Mouse (Mus musculus): ENCODE results near the gene Trpm2.
A peak's percentile ranks its signal among the peaks of the same experiment; 100 is the strongest.
"Not testable (repeated sequence)": the region's sequence is repeated elsewhere in the genome, so short reads cannot be mapped to it uniquely, and the experiment has no call there.

The Trpm2 gene

DNA sequence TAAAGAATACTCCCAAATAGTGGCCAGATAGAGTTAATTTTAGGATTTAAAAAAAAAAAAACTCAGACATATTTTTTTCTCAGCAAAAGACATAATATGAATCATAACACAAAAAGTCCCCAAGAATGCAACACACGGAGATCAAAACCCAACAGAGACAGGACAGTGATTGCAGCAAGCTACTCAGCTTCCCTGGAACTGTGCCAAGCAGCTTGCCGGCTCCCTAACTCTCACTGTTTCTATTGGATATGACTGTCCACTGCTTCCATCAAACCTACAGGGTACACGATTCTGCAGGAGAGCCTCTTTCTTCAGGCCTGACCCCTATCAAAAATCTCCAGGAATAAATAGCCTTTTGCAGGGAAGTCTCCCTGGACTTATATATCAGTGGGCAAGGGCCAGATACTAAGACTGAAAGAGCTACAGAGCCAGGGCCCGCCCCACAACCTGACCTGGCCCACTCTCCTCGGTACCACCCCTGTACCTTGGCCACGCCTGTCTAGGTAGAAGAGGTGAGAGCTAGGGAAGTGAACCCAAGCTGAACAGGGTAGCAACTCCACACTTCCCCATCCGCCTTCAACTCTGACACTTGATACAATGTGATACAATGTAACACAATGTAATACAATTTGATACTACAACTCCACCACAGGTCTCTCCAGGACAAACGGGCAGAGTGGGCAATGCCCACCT, 6.2 kb upstream of the Trpm2 start:
- peak; percentile 49 to 61 for DNase-seq

DNA sequence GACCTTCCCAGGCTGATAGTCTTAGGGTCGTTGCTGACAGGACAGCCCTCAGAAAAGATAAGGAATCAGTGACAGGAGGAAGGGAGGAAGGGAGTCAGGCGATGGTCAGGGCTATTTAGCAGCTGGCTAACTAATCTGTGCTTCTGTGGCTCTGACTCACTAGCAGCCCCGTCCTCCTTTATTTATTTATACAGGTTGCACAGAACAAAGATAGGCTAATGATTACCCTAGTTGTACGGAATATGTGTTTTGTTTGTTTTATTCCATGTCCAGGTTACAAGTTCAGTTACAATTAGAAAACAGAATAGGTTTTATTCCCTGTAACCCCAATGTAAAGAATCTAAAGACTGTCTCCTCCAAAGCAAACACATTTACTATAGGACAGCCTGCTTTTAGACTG, 5.3 kb upstream of the Trpm2 start:
- DNase-seq: no peak

- peak in 1 of 2 experiments; percentile 51 for DNase-seq
Observed at GRCm38 (mm10) chr10:77974811-77975210, 4.4 kb upstream of the Trpm2 start.

DNA sequence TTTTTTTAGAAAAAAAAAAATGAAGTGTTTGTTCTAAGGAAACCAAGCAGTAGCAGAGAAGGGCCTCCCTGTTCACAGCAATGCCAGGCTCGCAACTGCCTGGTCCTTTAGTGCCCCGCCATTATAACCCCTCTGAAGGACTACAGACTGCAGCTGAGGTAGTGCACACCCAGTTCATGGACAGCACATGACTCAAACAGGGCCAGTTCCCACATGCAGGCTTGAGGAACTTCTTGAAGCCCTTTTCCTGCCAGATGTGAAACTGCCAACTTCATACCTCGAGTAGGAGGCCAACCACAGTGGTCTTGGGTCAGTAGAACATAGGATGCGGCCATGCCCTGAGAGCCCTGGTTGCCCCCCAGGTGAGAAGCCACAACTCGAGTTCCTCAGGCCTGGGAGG, 4.0 kb upstream of the Trpm2 start:
- DNase-seq: no peak

DNA sequence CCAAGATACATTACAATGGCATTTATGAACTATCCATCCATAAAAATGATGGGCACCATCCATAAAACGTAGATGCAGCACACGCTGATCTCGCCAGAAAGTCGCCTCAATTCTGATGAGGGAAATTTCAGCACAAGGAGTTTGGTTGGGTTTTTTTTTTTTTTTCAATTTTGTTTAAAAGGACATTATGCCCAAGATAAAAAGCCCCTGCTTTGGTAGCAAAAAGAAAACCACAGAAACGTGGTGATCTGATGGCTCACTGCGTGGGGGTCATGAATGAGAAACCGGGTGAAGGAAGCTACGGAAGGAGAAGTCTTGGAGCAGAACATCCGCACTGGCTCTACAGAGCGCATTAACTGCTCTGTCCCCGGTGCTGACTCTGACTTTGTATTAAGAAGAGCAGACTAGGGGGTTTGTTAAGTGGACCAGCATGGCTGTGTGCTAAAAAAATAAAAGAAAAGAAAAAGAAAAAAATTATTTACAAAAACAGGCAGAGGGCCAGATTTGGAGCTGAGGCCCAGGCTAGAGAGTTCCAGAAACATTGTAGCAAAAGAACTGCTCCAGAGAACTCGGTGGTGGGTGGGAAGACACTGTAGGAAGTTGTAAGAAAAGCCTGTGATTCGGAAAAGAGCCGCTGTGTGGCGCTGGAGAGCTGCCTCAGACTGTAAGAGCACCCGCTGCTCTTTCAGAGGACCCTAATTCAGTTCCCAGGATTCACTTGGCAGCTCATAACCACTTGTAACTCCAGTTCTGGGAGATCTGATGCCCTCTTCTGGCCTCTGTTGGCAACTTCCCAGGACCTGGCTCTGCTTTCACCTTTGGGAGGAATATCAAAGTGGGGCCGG, 1.6 kb upstream of the Trpm2 start:
- peak in 1 of 2 experiments; percentile 41 for DNase-seq

GRCm38 (mm10) chr10:77971191-77971590, 828 bp upstream of the Trpm2 start:
- no peak for DNase-seq

DNA sequence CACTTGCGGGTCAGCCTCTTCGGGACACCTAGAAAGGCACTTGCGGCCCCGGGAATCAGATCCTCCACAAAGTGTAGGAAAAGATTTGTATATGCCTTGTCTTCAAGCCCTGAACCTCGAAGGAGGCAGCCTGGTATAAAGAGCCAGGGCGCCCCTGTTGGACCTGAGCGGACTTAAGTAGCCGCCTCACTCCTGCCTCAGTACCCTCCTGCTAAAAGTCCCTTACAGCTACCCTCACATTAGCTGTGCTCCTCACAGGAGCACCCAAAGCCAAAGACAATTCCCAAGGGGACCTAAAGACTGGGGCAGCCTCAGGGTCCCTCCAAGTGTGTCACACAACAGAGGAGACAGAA, 414 bp downstream of the Trpm2 start:
- no peak for DNase-seq

DNA sequence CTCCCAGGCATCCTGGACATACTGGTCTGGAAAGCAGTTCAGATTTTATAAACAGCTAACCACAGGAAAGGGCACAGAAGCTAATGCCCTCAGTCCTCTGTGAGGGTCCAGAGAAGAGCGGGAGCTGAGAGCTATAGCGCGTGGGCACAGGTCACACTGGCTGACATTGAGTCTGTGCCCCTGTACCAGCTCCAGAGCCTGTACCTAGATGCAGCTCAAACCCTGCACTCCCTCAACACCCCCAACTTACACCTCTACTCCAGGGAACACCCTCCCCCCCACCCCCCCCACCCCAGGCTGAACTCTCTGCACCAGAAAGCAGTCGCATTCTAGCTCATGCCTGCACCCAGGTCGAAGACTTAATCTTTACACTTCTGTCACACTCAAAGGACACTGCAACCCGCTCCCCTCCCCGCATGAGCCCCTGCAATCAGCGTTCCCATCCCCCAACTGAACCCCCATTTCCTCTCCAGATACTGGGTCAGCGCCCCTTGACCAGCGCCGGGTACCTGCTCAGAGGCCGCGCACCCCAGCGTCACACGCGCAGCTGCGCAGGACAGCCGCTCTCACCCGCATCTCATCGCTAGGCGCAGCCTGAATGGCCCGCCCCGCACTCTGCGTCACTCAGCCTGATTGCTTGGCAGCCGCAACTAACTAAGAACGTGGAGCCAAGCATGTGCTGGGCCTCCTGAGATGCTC, 940 bp downstream of the Trpm2 start:
- peak; percentile 79 to 80 for DNase-seq

DNA sequence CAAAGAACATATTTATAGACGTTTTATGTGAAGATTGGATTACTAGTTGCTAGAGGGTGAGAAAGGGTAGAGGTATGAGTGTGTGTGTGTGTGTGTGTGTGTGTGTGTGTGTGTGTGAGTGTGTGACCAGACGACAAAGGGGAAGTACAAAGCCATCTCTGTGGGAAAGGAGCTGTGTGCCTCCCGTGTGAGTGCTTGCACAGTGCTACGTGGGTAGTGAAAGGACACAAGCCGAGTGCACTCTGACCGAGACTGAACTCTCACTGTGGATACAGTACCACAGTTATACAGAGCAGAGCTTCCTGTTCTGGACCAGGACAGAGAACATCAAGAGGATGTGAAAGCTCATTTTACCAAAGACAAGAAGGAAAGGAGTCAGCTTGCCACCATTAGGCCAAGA, 6.4 kb downstream of the Trpm2 start:
- no peak for DNase-seq

DNA sequence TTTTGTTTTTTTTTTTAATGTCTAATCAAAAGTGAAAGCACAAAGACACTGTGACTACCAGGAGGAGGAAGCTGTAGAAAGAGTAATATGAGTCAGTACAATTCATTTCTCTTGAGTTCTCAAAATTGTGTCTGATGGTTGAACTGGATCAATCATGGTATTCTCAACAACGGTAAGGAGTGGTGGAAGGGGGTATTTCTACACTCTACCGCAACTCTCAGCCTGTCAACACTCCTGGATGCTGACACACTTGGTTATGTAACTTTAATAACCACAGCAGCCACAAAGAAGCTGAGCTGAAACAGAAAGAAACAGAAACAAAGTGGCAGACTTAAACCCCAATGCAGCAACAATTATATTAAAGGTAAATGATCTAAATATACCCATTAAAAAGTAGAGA, 7.6 kb downstream of the Trpm2 start:
- DNase-seq: no peak

GRCm38 (mm10) chr10:77950468-77950867, 19.9 kb downstream of the Trpm2 start:
- DNase-seq: not testable (repeated sequence)

GRCm38 (mm10) chr10:77939685-77940084, 30.7 kb downstream of the Trpm2 start:
- DNase-seq: no peak

- DNase-seq: no peak
Observed at GRCm38 (mm10) chr10:77927375-77927774, 43.0 kb downstream of the Trpm2 start.

DNA sequence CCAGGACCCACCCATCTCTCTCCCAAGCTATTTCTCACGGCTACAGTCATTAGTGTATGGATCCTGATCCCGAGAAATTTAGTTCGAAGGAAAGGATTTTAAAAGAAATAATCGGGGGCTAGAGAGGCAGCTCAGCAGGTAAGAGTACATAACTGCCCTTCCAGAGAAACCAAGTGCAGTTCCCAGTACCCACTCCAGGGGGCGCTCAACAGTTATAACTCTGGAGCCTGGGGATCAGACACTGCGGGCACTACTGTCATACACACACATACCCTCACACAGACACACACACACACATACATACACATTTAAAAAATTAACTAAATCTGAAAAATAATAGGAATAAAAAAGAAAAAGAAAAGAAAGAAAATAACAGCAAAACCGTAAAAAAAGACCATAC, 44.2 kb downstream of the Trpm2 start:
- peak; percentile 62 to 77 for DNase-seq

- no peak for DNase-seq
Observed at GRCm38 (mm10) chr10:77922681-77923080, 47.7 kb downstream of the Trpm2 start.

DNA sequence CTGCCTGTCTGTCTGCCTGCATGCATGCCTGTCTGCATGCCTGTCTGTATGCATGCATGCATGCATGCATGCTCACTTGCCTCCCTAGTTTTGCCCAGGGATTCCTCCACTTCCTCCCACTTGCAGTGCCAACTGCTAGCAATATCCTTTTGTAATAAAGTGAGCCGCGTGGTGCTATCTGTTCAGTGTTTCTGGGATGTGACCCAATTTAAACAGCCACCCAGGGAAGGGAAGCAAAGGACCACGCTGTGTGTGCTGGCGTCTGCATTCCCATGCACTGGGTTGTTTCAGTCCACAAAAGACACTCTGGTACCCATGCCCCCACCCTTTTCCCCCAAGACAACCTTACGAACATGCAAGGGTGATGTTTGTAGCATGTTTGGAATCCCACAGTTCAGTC, 49.4 kb downstream of the Trpm2 start:
- no peak for DNase-seq

DNA sequence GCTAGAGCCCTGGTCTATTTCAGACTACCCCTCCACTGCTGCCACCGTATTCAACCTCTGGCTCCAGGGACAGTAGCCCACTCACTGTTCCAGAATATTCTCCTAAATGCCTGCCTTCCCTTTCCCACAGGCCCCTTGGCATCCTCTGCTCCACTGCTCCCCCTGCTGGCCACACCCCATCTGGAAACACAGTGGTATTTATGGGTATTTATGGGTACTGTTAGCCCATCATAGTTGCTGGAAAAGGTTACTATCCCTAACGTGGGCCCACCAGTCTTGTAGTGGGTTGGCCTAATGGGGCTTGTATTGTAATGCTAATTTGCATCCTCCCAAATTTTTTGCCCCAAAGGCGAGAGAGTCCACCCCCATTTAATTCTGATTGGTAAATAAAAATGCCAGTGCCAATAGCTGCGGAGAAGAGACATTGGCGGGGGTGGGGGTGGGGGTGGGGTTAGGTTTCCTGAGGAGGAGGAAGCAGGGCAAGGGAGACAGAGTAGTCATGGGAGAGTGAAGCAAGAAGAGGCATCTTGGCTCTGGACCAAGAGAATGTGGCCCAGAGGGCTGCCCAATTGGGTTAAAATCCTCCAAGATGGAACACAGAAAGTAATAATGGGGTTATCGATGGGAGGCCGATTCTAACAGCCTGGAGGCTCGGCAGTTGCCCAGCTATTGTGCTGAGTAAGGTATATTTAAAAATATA, 53.6 kb downstream of the Trpm2 start:
- DNase-seq: peak; percentile 56 to 76

GRCm38 (mm10) chr10:77913292-77913691, 57.1 kb downstream of the Trpm2 start:
- DNase-seq: no peak

GRCm38 (mm10) chr10:77912605-77913004, 57.8 kb downstream of the Trpm2 start:
- DNase-seq: peak; percentile 46 to 48

DNA sequence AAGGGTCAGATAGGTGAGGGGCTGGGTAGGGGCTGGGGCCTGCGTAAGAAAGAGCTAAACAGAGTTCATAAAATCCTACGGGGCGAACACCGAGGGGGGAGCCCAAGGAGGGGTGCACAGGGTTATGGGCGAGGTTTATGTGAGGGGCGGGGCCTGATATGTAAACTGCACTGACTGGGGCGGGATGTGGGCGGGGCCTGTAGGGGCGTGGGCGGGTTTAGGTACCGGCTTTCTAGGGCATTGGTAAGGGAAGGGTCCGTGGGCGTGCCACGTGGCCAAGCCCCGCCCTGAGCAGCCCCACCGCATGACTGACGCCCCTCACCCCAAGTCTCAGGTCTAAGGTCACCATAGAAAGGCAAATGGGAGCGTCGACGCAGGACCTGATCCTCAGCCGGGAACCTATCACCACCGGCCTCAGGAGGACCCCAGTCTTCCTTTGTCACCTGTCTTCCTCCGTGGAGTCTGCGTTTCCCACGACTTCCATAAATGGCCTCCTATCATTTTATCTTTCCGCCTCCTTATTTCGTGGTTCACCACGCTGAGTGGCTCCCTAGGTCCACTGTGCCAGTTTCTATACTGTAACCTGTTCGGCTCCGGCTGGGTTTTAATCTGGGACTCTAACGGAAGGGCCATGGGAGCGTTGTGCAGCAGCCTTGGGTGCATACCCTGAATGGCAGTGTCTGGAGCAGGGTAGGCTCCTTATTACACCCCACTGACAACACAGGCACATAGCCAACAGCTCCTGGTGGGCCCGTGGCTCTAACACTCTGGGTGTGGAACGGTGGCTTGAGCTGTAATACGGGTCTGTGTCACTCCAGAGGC, 67.3 kb downstream of the Trpm2 start:
- peak; percentile 86 to 87 for DNase-seq

DNA sequence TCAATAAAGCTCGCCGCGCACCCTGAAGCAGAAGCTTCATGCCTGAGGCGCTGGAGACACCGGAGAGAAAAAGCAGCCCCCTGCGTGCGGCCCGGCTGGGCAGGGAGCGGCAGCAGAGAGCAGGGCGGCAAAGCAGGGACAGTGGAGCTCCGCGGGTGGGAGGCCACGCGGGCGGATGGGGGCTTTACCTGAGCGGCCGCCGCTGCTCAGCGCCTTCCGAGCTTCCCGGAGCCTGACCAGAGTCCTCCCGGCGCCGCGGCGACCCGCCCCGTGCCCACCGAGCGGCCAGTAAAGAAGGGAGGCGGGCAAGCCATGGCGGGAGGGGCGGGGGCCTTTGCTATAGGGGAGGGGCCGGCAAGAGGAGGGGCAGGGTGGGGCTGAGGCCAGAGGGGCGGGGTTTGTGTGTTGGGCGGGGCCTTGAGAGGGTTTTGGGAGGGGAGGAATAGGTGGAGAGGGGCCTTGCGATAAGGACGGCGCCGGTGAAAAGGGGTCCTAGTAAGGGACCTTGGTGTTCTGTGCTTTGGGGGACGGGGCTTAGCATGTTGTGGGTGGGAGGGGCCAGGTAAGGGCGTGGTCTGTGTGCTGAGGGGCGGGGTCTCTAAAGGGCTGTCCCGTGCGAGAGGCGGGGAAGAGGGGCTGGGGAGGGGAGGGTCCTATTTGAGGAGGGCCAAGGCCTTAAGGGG, 68.0 kb downstream of the Trpm2 start, which contains the start of gene Lrrc3:
TSS of gene Lrrc3 (minus strand) at position 326 of the 683 bp plus-strand sequence.
- DNase-seq: peak; percentile 84 to 87

DNA sequence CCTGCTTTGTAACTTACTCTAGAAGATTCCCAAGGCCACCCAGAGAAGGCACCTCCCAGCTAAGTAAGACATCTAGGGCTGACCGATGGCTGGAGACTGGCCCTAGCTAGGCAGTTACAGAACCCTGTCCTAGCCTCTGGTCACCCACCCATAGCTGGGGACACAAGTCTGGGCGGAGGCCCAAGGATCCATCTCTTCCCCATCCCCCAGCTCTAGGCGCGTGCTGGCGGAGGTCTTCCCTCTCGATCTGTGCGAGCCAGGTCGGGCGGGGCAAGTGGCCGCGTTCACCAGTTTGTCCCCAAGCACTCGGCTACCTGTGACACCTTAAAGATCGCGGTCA, 68.5 kb downstream of the Trpm2 start:
- DNase-seq: peak; percentile 74

Measured in cerebellum, postnatal 14 days (tissue).